Mouse (Mus musculus): ENCODE results near the gene Ddx47. TPM values are rescaled to one million over a fixed set of nuclear protein-coding genes. Genes with fewer than 3 reads are reported as not detected.

The Ddx47 gene
- total and polyA plus RNA-seq, 3 experiments, result 12.5 to 133 (median 81.3) TPM

DNA sequence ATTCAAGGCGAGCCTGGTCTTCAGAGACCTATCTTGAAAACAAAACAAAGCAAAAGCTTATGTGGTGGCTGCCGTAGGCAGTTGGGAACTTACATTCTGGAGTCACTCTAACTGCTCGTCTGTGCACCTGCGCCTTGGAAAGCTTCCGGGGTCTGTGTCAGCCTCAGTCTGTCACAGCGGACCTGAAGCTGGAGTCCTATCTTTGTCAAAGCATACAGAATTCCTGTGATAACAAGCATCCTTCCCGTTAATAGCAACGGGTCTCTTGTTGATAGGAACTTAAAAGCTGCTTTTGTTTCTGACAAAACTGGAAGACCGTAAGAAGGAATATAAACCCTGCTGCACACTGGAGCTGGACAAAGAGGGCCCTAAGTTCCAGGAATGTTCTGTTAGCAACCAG lies 23.0 kb upstream of the Ddx47 start:
- H3K4me1 ChIP-seq (ENCODE audit: insufficient read depth, low read depth, low read length), result peaks cover 38% of the 10 kb centered on the region
- TF ChIP-seq GATA1 (IDR thresholded peaks at IDR 0.05; ENCODE audit: borderline replicate concordance, low read length) (no peak), TAL1 (conservative IDR thresholded peaks at IDR 0.05; ENCODE audit: low read depth, low read length) (no peak), GATA2 (IDR thresholded peaks at IDR 0.05; ENCODE audit: borderline replicate concordance, low read depth, low read length) (no peak), CTCF (IDR thresholded peaks at IDR 0.05; ENCODE audit: low read depth, low read length) (no peak), POLR2AphosphoS5 (IDR thresholded peaks at IDR 0.05; ENCODE audit: insufficient replicate concordance, low read depth, low read length) (no peak)
- ATAC-seq (ENCODE audit: extremely low read depth, insufficient number of reproducible peaks, low FRiP score, poor library complexity, severe bottlenecking) (no peak), DNase-seq (ENCODE audit: low spot score) (no peak)
- no peak overlapping the region for H3K4me3 ChIP-seq (ENCODE audit: low read depth, low read length)
- H3K27me3 ChIP-seq (ENCODE audit: insufficient read depth, low read length), result no peaks in the 10 kb centered on the region
- H3K9me3 ChIP-seq (replicated peaks), result no peaks in the 10 kb centered on the region
- no peaks in the 10 kb centered on the region for H3K36me3 ChIP-seq (replicated peaks)

DNA sequence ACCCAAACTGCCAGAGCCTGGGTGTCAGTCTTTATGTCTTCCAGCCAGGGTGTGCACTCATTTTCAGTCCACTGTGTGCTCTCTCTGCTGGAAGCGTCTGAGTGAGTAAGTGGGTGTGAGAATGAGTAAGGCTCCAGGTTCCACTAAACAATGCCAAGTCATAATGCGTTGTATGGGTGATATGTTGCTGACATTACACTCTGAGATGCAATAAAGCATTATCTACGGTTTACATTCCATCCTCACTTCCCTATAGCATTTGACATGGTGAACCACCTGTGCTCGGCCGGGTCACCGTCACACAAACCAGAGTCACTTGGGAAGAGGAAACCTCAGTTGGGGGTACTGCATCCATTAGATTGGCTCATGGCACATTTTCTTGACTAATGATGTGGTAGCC lies 20.7 kb upstream of the Ddx47 start:
- ATAC-seq (ENCODE audit: extremely low read depth, insufficient number of reproducible peaks, low FRiP score, poor library complexity, severe bottlenecking) (peak; percentile 37), DNase-seq (ENCODE audit: low spot score) (no peak)
- no peaks in the 10 kb centered on the region for H3K27me3 ChIP-seq (ENCODE audit: insufficient read depth, low read length)
- no peaks in the 10 kb centered on the region for H3K9me3 ChIP-seq (replicated peaks)
- H3K36me3 ChIP-seq (replicated peaks), result no peaks in the 10 kb centered on the region
- H3K4me3 ChIP-seq (ENCODE audit: low read depth, low read length), result no peak overlapping the region
- H3K4me1 ChIP-seq (ENCODE audit: insufficient read depth, low read depth, low read length), result peaks cover 20% of the 10 kb centered on the region
- TF ChIP-seq GATA1 (IDR thresholded peaks at IDR 0.05; ENCODE audit: borderline replicate concordance, low read length), result no peak
- TF ChIP-seq GATA2 (IDR thresholded peaks at IDR 0.05; ENCODE audit: borderline replicate concordance, low read depth, low read length), result no peak
- no peak for TF ChIP-seq CTCF (IDR thresholded peaks at IDR 0.05; ENCODE audit: low read depth, low read length)
- no peak for TF ChIP-seq TAL1 (conservative IDR thresholded peaks at IDR 0.05; ENCODE audit: low read depth, low read length)
- no peak for TF ChIP-seq POLR2AphosphoS5 (IDR thresholded peaks at IDR 0.05; ENCODE audit: insufficient replicate concordance, low read depth, low read length)

DNA sequence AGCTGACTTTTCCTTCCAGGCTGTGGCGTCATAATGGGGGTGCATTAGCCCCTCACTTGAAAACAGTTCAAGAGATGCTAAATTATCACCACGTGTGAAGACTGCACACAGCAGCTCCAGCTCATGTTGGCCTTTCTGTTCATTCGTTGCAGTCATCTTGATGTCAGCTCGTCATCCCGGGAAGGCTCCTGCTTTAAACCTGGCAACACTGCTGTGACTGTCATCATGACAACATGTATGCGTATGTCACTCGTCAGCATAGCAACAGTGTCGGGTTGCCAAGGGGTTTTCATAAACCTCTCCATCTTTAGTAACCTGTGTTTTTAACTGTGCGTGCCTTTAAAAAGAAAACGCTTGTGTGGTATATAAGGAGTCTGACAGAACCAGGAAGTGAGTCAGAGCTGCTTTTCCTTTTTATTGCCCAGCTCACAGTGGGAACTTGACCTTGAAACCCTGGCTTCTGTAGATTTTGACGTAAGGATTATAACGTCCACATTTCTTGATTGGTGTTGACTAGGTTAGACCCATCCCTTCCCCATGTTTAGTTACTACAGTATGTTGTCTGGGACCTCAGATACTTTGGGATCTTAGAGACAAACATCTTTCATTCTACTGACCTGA lies 17.3 kb upstream of the Ddx47 start:
- H3K4me3 ChIP-seq (ENCODE audit: low read depth, low read length), result no peak overlapping the region
- peaks cover 13% of the 10 kb centered on the region for H3K4me1 ChIP-seq (ENCODE audit: insufficient read depth, low read depth, low read length)
- TF ChIP-seq CTCF (IDR thresholded peaks at IDR 0.05; ENCODE audit: low read depth, low read length) (no peak), POLR2AphosphoS5 (IDR thresholded peaks at IDR 0.05; ENCODE audit: insufficient replicate concordance, low read depth, low read length) (no peak), GATA1 (IDR thresholded peaks at IDR 0.05; ENCODE audit: borderline replicate concordance, low read length) (no peak), TAL1 (conservative IDR thresholded peaks at IDR 0.05; ENCODE audit: low read depth, low read length) (no peak), GATA2 (IDR thresholded peaks at IDR 0.05; ENCODE audit: borderline replicate concordance, low read depth, low read length) (no peak)
- H3K9me3 ChIP-seq (replicated peaks), result no peaks in the 10 kb centered on the region
- DNase-seq (ENCODE audit: low spot score) (no peak), ATAC-seq (ENCODE audit: extremely low read depth, insufficient number of reproducible peaks, low FRiP score, poor library complexity, severe bottlenecking) (no peak)
- H3K36me3 ChIP-seq (replicated peaks), result no peaks in the 10 kb centered on the region
- no peaks in the 10 kb centered on the region for H3K27me3 ChIP-seq (ENCODE audit: insufficient read depth, low read length)

DNA sequence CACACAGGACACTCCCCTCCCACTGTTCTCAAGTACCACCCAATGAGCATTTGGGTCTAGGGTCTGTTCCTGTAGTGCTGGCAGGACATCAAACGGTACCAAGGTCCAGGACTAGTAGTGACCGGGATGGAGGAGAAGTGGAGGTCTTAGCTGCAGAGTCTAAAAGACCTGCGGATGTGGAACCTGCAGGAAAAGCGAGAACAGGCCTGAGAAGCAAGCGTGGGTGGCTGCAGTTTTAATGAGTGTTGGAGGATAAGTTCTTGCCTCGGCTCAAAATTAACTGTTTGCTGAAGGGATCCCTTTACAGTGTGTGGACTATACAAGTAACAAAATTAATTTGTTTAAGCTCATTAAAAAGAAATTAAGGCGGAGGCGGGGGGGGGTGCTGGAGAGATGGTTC lies 16.4 kb upstream of the Ddx47 start:
- ATAC-seq (ENCODE audit: extremely low read depth, insufficient number of reproducible peaks, low FRiP score, poor library complexity, severe bottlenecking), result no peak
- H3K4me1 ChIP-seq (ENCODE audit: insufficient read depth, low read depth, low read length), result peaks cover 13% of the 10 kb centered on the region

DNA sequence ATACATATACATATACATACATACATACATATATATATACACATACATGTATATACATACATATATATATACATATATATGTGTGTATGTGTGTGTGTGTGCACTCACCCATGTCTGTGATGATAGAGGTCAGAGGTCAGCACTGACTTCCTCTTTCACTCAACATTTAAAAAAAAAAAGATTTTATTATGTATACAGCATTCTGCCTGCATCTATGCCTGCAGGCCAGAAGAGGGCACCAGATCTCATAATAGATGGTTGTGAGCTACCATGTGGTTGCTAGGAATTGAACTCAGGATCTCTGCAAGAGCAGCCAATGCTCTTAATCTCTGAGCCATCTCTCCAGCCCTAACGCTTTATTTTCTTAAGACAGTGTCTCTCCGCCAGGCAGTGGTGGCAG lies 14.5 kb upstream of the Ddx47 start:
- Histone ChIP-seq H3K4me3 (ENCODE audit: low read depth, low read length) (no peak overlapping the region), H3K9me3 (replicated peaks) (no peaks in the 10 kb centered on the region), H3K36me3 (replicated peaks) (no peaks in the 10 kb centered on the region), H3K4me1 (ENCODE audit: insufficient read depth, low read depth, low read length) (peaks cover 6% of the 10 kb centered on the region), H3K27me3 (ENCODE audit: insufficient read depth, low read length) (no peaks in the 10 kb centered on the region)
- no peak for TF ChIP-seq GATA2 (IDR thresholded peaks at IDR 0.05; ENCODE audit: borderline replicate concordance, low read depth, low read length)
- no peak for TF ChIP-seq TAL1 (conservative IDR thresholded peaks at IDR 0.05; ENCODE audit: low read depth, low read length)
- TF ChIP-seq POLR2AphosphoS5 (IDR thresholded peaks at IDR 0.05; ENCODE audit: insufficient replicate concordance, low read depth, low read length), result no peak
- TF ChIP-seq CTCF (IDR thresholded peaks at IDR 0.05; ENCODE audit: low read depth, low read length), result no peak
- TF ChIP-seq GATA1 (IDR thresholded peaks at IDR 0.05; ENCODE audit: borderline replicate concordance, low read length), result no peak
- ATAC-seq (ENCODE audit: extremely low read depth, insufficient number of reproducible peaks, low FRiP score, poor library complexity, severe bottlenecking), result peak; percentile 60
- DNase-seq (ENCODE audit: low spot score), result no peak

More for the DNA sequence above, 16.4 kb upstream of the Ddx47 start:
- TF ChIP-seq POLR2AphosphoS5 (IDR thresholded peaks at IDR 0.05; ENCODE audit: insufficient replicate concordance, low read depth, low read length) (no peak), CTCF (IDR thresholded peaks at IDR 0.05; ENCODE audit: low read depth, low read length) (no peak), GATA2 (IDR thresholded peaks at IDR 0.05; ENCODE audit: borderline replicate concordance, low read depth, low read length) (no peak), GATA1 (IDR thresholded peaks at IDR 0.05; ENCODE audit: borderline replicate concordance, low read length) (no peak), TAL1 (conservative IDR thresholded peaks at IDR 0.05; ENCODE audit: low read depth, low read length) (no peak)
- no peaks in the 10 kb centered on the region for H3K27me3 ChIP-seq (ENCODE audit: insufficient read depth, low read length)
- no peaks in the 10 kb centered on the region for H3K36me3 ChIP-seq (replicated peaks)
- DNase-seq (ENCODE audit: low spot score), result no peak
- no peak overlapping the region for H3K4me3 ChIP-seq (ENCODE audit: low read depth, low read length)
- no peaks in the 10 kb centered on the region for H3K9me3 ChIP-seq (replicated peaks)

DNA sequence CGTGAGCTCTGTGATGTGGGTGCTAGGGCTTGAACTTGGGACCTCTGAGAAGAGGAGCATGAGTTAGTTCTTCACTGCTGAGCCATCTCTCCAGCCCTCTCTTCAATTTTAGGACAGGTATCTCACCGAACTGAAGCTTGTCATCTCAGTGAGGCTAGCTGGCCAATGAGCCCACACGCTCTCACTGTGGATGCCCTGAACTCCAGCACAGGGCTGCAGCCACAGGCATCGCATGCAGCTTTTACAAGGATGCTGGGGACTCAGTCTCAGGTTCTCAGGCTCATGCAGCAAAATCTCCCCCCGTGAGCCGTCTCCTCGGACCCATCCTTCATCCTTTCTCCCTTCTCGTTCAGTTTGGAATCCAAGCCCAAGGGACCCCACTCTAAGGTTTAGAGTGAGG lies 13.3 kb upstream of the Ddx47 start:
- DNase-seq (ENCODE audit: low spot score), result no peak
- Histone ChIP-seq H3K4me3 (ENCODE audit: low read depth, low read length) (no peak overlapping the region), H3K27me3 (ENCODE audit: insufficient read depth, low read length) (no peaks in the 10 kb centered on the region), H3K4me1 (ENCODE audit: insufficient read depth, low read depth, low read length) (peaks cover 8% of the 10 kb centered on the region), H3K9me3 (replicated peaks) (no peaks in the 10 kb centered on the region), H3K36me3 (replicated peaks) (no peaks in the 10 kb centered on the region)
- ATAC-seq (ENCODE audit: extremely low read depth, insufficient number of reproducible peaks, low FRiP score, poor library complexity, severe bottlenecking), result no peak
- TF ChIP-seq GATA2 (IDR thresholded peaks at IDR 0.05; ENCODE audit: borderline replicate concordance, low read depth, low read length) (no peak), CTCF (IDR thresholded peaks at IDR 0.05; ENCODE audit: low read depth, low read length) (no peak), TAL1 (conservative IDR thresholded peaks at IDR 0.05; ENCODE audit: low read depth, low read length) (no peak), GATA1 (IDR thresholded peaks at IDR 0.05; ENCODE audit: borderline replicate concordance, low read length) (no peak), POLR2AphosphoS5 (IDR thresholded peaks at IDR 0.05; ENCODE audit: insufficient replicate concordance, low read depth, low read length) (no peak)

Measured in G1E (cell line).